Mouse (Mus musculus) olfactory bulb, adult 2 months (tissue): ENCODE data around the gene Sod2.

Source experiments
- CTCF ChIP-seq: fragments of 200-500 bp; IDR thresholded peaks from 2 replicates; pipeline ENCODE4 v1.5.1; 2012; ENCODE audit warnings: low read depth, mild to moderate bottlenecking, low read length, moderate library complexity; ENCODE audit not compliant: insufficient read depth
- POLR2A ChIP-seq: fragments of 200-500 bp; IDR thresholded peaks from 2 replicates; pipeline ENCODE4 v1.6.1; 2012; ENCODE audit warnings: mild to moderate bottlenecking, low read depth, low read length, moderate library complexity; ENCODE audit not compliant: insufficient read depth

DNA sequence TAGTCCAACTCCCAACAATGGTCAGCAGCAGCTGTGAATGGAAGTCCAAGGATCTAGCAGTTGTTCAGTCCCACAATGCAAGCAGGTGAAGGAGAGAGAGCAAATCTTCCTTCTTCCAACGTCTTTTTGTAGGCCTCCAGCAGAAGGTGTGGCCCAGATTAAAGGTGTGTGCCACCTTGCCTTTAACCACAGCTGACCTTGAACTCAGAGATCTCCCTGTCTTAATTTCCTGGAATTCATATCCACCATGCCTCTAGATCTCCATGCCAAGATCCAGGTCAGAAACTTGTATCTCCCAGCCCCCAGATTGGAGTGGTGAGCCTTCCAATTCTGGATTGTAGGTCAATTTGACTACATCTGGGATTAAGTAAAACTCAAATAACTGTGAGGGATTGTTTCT is 12.6 kb upstream of the Sod2 start, which contains the start of gene Wtap:
- TF ChIP-seq POLR2A, result no peak
- TF ChIP-seq CTCF, result no peak
